Mouse (Mus musculus) natural killer cell, adult 2 months (primary cell): Measurements from ENCODE around the gene Wnt8b.

Experiments
- DNase-seq, 2 experiments: peaks; one replicate each; pipeline ENCODE4 v3.0.0; 2022; ENCODE audit warnings: low spot score in 2 of 2

Wnt8b gene

DNA sequence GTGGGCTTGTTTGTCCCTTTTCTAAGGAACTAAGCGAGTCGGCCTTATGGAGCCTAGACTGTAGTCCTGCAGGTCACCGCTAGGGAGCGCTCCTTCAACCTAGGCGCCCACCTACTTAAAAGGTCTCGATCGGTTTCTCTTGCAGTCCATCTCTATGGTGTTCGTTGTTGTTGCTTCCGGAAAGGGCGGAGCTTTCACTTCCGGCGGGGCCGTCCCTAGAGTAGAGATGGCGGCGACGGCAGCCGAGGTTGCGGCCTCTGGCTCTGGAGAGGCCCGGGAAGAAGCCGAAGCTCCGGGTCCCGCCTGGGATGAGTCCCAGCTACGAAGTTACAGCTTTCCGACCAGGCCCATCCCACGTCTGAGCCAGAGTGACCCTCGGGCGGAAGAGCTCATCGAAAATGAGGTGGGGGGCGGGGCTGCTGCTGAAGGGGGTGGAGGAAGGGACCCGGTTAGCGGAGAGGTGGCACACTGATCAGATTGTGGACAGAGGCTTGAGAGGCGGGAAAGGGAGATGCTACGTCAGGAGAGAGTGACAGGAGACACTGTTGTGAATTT, 69.5 kb downstream of the Wnt8b start, which contains the start of gene Hif1an:
Hif1an (plus strand) TSS at position 199 of the 555 bp plus-strand sequence.
- peak; percentile 95 to 96 for DNase-seq
